Mouse (Mus musculus): ENCODE data around the gene Gm20916. TPM values are rescaled to one million over a fixed set of nuclear protein-coding genes. Genes with fewer than 3 reads are reported as not detected.
"Not testable (repeated sequence)": the region's sequence is repeated elsewhere in the genome, so short reads cannot be mapped to it uniquely, and the experiment has no call there.

Gene Gm20916
- total RNA-seq (2012; rRNA removed) (not detected in 2 replicates), polyA plus RNA-seq (2012; ENCODE audit: insufficient read depth in 1 of 2, insufficient read length in 2 of 2, low read depth in 1 of 2, low replicate concordance in 2 of 2, missing spikeins in 1 of 2) (not detected)

- not testable (repeated sequence) for H3K9me3 ChIP-seq (replicated peaks; ENCODE audit: insufficient read depth, low read length); H3K4me3 ChIP-seq (ENCODE audit: control insufficient read depth in 1 of 2, insufficient read depth in 1 of 2, low read depth in 2 of 2, low read length in 2 of 2); H3K79me2 ChIP-seq (ENCODE audit: control insufficient read depth, insufficient read depth, low read length, poor library complexity); H3K36me3 ChIP-seq (ENCODE audit: control insufficient read depth in 1 of 2, insufficient read depth in 2 of 2, low read length in 2 of 2); H3K4me1 ChIP-seq (ENCODE audit: control insufficient read depth in 1 of 2, insufficient read depth in 2 of 2, low read length in 2 of 2); H3K27me3 ChIP-seq (ENCODE audit: control insufficient read depth in 1 of 2, insufficient read depth in 2 of 2, low read length in 2 of 2); H3K9ac ChIP-seq (ENCODE audit: control insufficient read depth, low read depth, low read length, poor library complexity, severe bottlenecking); H3K27ac ChIP-seq (ENCODE audit: control insufficient read depth, low read depth, low read length); DNase-seq (ENCODE audit: low read depth, low spot score)
Measured at GRCm38 (mm10) chrY:79319265-79319664, at the start of gene Gm20916. Gene Gm20916 (plus strand): TSS chrY:79319565.

Other genes starting within 250 kb of the Gm20916 start
- not detected in 2 replicates for gene Gm20917, start 168.4 kb upstream of the Gm20916 start, total RNA-seq (2012; rRNA removed)
- gene Gm20917, start 168.4 kb upstream of the Gm20916 start, polyA plus RNA-seq (2012; ENCODE audit: insufficient read depth in 1 of 2, insufficient read length in 2 of 2, low read depth in 1 of 2, low replicate concordance in 2 of 2, missing spikeins in 1 of 2) = not detected